ENCODE assay signal across 8 mouse cellular contexts in genomic region chr2:131059377-131059776, GRCm38 (mm10). TPM values are rescaled to one million over a fixed set of nuclear protein-coding genes. Genes with fewer than 3 reads are reported as not detected.
DNase-seq lines count a peak whose midpoint lies in the region; ATAC-seq lines count a peak whose summit lies in the region.
"Had no signal": no experiment of that assay in that cellular context is flagged by ENCODE, and none has a peak within 500 bp of the region (broad histone marks: within the 10 kb centered on the region; RNA-seq: fewer than 3 reads in every experiment).

No protein-coding gene starts in this region.

- 78% methylated on average over 1 of the region's 1 CpGs for WGBS in embryonic facial prominence, embryonic 10.5 days

- H3K27me3 ChIP-seq in embryonic facial prominence, embryonic 10.5 days (replicated peaks; ENCODE audit: low read depth, poor library complexity, severe bottlenecking) = peaks cover 79% of the 10 kb centered on the region

- H3K9me3 ChIP-seq in embryonic facial prominence, embryonic 10.5 days = no peaks in the 10 kb centered on the region

- H3K27ac ChIP-seq in embryonic facial prominence, embryonic 10.5 days (replicated peaks) = 0 out of 2 replicates have a peak overlapping the region, but pooled peaks have one; percentile 75

- peak; percentile 97 for DNase-seq in adipocyte (ENCODE audit: low spot score)
- no peak for DNase-seq in embryonic facial prominence, embryonic 10.5 days (ENCODE audit: low spot score)
- peak; percentile 75 for DNase-seq in heart, postnatal 36 days
- DNase-seq in lung, postnatal 10 days = peak; percentile 88
- no peak for DNase-seq in embryo, embryonic 10 days (ENCODE audit: low spot score)
- DNase-seq in layer of hippocampus, postnatal 14 days (ENCODE audit: low spot score in 2 of 2) = no peak

- no peak for ATAC-seq in granulocyte monocyte progenitor cell, adult 5-6 weeks (replicated peaks; ENCODE audit: poor library complexity, severe bottlenecking)

- H3K4me1 ChIP-seq in embryonic facial prominence, embryonic 10.5 days = peaks cover 63% of the 10 kb centered on the region

- no peaks in the 10 kb centered on the region for H3K36me3 ChIP-seq in embryonic facial prominence, embryonic 10.5 days (replicated peaks)

- intact Hi-C loops in heart, postnatal 36 days (cut with DNase I) = loop anchor here (2.0 kb wide), 1 partner anchor 195 kb away; no protein-coding TSS in a partner anchor

- no peak overlapping the region for H3K4me3 ChIP-seq in embryonic facial prominence, embryonic 10.5 days

RNA-seq across cellular contexts. Expression of gene Adam33, which starts 4.2 kb away (rescaled TPM):
- 0.64 and 1.0 TPM in 2 replicates for polyA plus RNA-seq in embryonic facial prominence, embryonic 10.5 days (2016; fragmentation: Nextera tagmentation; extraction: Ambion mirVana)
- total RNA-seq in heart, postnatal 36 days (2021) = 1 to 10 TPM; 1.7 to 2.2 TPM
- total RNA-seq in layer of hippocampus, postnatal 14 days (2021) = under 1 TPM; 0.50 to 0.67 TPM
- 1.1 TPM in 1 of 2 replicates, not detected in the other for total RNA-seq in granulocyte monocyte progenitor cell, adult 5-6 weeks (2014; fragmentation: Nextera tagmentation)
- total RNA-seq in granulocyte monocyte progenitor cell, adult 5-6 weeks (2017) = not detected in 2 replicates
- total RNA-seq: hematopoietic stem cell, adult 5-6 weeks had no signal

RNA-seq across cellular contexts. Expression of gene Gfra4, which starts 16.5 kb away (rescaled TPM):
- polyA plus RNA-seq in embryonic facial prominence, embryonic 10.5 days (2016; fragmentation: Nextera tagmentation; extraction: Ambion mirVana) = 5.6 and 7.2 TPM in 2 replicates
- 10 to 100 TPM in 1 of 2 experiments, 1 to 10 TPM in 1; 6.9 to 10.4 TPM for total RNA-seq in heart, postnatal 36 days (2021)
- total RNA-seq in layer of hippocampus, postnatal 14 days (2021) = 10 to 100 TPM; 52.8 to 56.6 TPM
- not detected in 2 replicates for total RNA-seq in granulocyte monocyte progenitor cell, adult 5-6 weeks (2014; fragmentation: Nextera tagmentation)
- total RNA-seq in granulocyte monocyte progenitor cell, adult 5-6 weeks (2017) = not detected in 2 replicates
- total RNA-seq: hematopoietic stem cell, adult 5-6 weeks had no signal

RNA-seq across cellular contexts. Expression of gene Siglec1, which starts 27.2 kb away (rescaled TPM):
- 0.06 and 0.16 TPM in 2 replicates for polyA plus RNA-seq in embryonic facial prominence, embryonic 10.5 days (2016; fragmentation: Nextera tagmentation; extraction: Ambion mirVana)
- 1 to 10 TPM; 1.9 to 4.6 TPM for total RNA-seq in heart, postnatal 36 days (2021)
- under 1 TPM; 0.55 to 0.57 TPM for total RNA-seq in layer of hippocampus, postnatal 14 days (2021)
- not detected in 2 replicates for total RNA-seq in granulocyte monocyte progenitor cell, adult 5-6 weeks (2014; fragmentation: Nextera tagmentation)
- total RNA-seq in granulocyte monocyte progenitor cell, adult 5-6 weeks (2017) = not detected in 2 replicates
- total RNA-seq: hematopoietic stem cell, adult 5-6 weeks had no signal

Comparison
In these comparisons a context has a peak if more than half of its experiments do, and no peak if none do; other contexts are left out.
1. DNase-seq: peak in adipocyte (single experiment), heart, postnatal 36 days (2 of 2) and lung, postnatal 10 days (single experiment); none in embryonic facial prominence, embryonic 10.5 days (single experiment), embryo, embryonic 10 days (single experiment) and layer of hippocampus, postnatal 14 days (0 of 2).
2. RNA of gene Gfra4, which starts 16.5 kb away (total RNA-seq): 52.8 to 56.6 TPM in layer of hippocampus, postnatal 14 days and 6.9 to 10.4 TPM in heart, postnatal 36 days; not detected in granulocyte monocyte progenitor cell, adult 5-6 weeks; every median in the first group is over 4 times any median in the second.